Mouse (Mus musculus): ENCODE results near the gene Cd300ld3.
"Not testable (repeated sequence)": the region's sequence is repeated elsewhere in the genome, so short reads cannot be mapped to it uniquely, and the experiment has no call there.

The Cd300ld3 gene

DNA sequence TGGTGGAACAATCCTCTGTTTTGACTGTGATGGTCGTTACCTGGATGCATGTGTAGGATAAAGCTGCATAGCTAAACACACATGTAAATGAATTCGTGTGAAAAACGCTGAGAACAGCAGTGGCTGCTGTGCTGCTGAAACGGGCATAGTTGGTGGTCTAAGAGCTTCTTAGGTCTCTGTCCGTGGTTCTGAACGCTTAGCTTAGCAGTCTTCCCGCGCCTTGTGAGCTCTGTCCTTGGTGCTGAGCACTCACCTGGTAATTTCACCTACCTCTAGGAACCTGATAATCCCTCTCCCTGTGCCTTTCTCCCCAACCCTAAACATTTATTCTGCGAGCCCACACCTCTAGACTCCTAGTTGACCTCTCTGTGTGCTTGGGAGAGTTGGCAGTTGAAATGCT lies 4.0 kb upstream of the Cd300ld3 start:
- DNase-seq = peak in 1 of 2 experiments; percentile 49

DNA sequence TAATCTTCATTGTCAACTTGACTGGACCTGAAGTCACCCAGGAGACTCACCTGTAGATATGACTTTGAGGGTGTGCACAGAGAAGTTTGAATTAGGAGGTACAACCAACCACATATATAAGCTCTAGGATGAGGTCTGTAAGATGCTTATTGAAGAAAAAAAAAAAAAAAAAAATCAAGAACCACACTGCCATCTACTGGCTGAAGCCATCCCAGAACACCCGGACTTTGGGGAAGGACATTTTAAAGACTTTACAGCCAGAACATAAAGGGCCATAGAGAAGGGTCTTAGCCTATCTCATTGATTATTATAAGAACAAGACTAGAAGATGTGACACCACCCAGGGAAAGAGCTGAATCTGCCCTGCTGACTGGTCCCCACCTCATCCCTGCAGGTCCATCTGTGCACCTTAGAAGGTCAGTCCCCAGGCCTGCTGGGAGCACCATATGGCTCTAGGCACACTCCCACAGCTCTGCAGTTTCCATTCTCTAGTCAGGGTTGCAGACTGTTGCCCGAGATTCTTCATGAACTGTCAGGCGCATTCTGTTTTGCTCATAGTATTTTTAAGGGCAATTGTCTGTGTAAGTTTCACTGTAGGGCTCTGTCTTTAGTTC lies 1.2 kb upstream of the Cd300ld3 start:
- no peak for DNase-seq

DNA sequence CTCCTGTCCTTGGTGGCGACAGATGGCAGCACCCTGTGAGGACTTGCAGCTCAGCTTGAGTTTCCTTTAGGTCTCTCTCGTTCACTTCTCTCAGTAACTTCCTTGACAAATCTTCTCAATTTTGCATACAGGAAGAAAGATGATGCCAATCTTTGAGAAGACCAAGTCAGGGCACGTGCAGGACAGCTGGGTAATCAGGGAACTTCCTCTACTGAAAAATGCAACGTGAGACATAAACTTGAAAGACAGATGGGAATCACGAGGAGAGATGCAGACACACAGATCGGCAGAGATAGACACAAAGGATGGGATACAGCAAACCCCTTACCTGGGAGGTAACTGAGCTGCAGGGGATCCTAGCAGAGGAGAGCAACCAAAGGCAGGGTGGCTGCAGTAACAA lies 10.5 kb downstream of the Cd300ld3 start, which contains the start of gene Cd300ld5:
TSS of gene Cd300ld5 (minus strand) at position 101 of the 400 bp plus-strand sequence.
- DNase-seq = not testable (repeated sequence)

DNA sequence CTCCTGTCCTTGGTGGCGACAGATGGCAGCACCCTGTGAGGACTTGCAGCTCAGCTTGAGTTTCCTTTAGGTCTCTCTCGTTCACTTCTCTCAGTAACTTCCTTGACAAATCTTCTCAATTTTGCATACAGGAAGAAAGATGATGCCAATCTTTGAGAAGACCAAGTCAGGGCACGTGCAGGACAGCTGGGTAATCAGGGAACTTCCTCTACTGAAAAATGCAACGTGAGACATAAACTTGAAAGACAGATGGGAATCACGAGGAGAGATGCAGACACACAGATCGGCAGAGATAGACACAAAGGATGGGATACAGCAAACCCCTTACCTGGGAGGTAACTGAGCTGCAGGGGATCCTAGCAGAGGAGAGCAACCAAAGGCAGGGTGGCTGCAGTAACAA lies 21.3 kb downstream of the Cd300ld3 start, which contains the start of gene Cd300ld4:
TSS of gene Cd300ld4 (minus strand) at position 101 of the 400 bp plus-strand sequence.
- not testable (repeated sequence) for DNase-seq

DNA sequence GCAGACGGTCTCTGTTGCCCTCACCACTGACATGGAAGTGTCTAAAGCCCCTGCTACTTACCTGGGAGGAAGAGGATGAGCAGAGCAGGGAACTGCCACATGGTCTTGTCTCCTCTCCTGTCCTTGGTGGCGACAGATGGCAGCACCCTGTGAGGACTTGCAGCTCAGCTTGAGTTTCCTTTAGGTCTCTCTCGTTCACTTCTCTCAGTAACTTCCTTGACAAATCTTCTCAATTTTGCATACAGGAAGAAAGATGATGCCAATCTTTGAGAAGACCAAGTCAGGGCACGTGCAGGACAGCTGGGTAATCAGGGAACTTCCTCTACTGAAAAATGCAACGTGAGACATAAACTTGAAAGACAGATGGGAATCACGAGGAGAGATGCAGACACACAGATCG lies 32.1 kb downstream of the Cd300ld3 start, which contains the start of gene Cd300ld2:
TSS of gene Cd300ld2 (minus strand) at position 101 of the 400 bp plus-strand sequence.
- not testable (repeated sequence) for DNase-seq

DNA sequence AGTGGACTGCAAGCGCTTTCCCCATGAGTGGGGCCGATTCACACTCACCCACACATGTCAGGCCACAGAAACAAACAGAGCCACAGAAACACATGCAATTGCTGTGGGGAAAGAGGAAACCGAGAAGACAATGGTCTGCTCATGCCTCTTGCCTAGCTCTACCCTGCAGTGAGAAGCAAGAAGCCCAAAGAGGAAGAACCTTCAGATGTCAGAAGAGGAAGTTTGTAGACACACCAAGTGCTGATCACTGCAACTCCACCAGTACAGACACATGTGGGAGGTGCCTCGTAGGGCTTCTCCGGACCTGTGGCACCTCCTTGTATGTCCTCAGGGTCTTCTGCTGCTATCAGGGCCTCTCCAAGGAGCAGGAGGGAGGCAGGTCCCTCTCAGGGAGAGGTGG lies 44.1 kb downstream of the Cd300ld3 start:
- DNase-seq = no peak

DNA sequence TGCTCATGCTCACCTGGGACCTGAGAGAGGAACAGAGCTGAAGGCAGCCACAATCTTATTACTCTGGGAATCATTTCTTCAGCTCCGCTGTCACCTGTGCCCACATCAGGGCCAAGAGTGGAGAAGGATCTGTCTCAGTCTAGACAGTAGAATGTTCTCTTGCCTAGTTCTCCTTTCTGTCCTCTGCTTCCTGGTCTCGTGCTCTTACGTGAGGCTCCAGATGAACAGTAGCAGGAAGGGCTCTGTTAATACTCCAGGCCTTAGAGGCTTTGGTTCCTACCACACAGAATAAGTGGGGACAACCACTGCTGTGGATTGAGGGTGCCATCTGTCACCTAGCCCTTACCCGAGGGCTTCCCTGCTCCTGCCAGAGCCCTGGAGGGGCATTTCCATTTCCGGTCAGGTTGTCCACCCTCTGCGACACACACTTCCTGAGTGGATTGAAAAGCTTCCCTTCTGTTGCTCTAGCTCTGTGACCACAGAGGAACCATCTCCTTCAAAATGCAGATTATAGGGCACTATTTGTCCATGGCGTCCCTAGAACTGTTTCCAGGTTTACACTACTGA lies 46.7 kb downstream of the Cd300ld3 start, which contains the start of gene Cd300c2:
TSS of gene Cd300c2 (minus strand) at position 407 of the 567 bp plus-strand sequence.
- DNase-seq = no peak

Data from kidney, adult 8-10 months (tissue).